Mouse (Mus musculus) brain, adult 10 weeks (tissue): ENCODE results near the gene Slc25a45. TPM values are rescaled to one million over a fixed set of nuclear protein-coding genes. Genes with fewer than 3 reads are reported as not detected.

Source experiments
- polyA plus RNA-seq: library from polyadenylated mRNA; stranded (reverse); fragments of 350-450 nt; fragmentation: Illumina TruSeq; extraction: RNeasy Lipid Tissue Mini Kit (QIAGEN cat#74804); gene quantifications from one replicate; pipeline ENCODE4 v1.2.3, GENCODE M21; 2015; ENCODE audit warnings: low read depth, low replicate concordance

The Slc25a45 gene
- 5.1 TPM for polyA plus RNA-seq

DNA sequence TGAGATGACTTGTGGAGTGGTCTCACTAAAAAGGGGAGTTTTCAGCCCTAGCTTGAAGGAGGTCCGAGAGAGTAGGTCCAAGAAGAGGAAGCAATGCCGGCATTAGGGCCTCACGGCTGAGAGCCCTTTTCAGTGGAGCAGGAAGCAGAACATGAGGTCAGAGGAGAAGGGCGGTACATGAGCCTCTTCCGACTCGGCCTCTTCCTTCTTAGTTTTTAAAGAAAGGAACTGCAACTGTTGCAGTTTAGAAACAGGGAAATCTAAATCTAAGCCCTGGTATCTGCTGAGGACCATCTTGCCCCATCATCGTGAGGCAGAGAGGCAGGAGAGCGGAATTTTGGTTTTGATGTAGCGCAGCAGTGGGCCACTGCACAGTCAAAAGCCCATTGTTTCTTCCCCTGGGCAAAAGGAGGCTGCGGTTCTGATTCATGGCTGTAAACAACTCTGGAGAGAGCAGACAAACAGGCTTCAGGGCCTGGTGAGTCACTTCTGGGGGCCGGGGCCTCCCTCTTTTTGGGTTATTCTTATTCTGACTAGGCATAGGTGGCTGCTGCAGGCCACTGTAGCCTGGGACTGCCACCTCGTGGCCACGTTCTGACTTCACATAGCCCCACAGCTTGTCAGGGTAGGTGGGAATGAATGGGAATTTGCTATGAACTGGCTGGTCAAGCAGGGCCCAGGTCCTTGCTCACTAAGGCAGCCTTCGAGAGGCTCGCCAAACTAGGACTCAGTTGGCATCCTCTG is at the start of gene Slc25a45:
Gene Slc25a45 (plus strand): TSS at position 191 of the 744 bp plus-strand sequence.

GRCm38 (mm10) chr19:5874969-5875480 is 2.6 kb upstream of the Slc25a45 start, which contains the start of gene Frmd8:
Gene Frmd8 (minus strand): TSS chr19:5875274.

DNA sequence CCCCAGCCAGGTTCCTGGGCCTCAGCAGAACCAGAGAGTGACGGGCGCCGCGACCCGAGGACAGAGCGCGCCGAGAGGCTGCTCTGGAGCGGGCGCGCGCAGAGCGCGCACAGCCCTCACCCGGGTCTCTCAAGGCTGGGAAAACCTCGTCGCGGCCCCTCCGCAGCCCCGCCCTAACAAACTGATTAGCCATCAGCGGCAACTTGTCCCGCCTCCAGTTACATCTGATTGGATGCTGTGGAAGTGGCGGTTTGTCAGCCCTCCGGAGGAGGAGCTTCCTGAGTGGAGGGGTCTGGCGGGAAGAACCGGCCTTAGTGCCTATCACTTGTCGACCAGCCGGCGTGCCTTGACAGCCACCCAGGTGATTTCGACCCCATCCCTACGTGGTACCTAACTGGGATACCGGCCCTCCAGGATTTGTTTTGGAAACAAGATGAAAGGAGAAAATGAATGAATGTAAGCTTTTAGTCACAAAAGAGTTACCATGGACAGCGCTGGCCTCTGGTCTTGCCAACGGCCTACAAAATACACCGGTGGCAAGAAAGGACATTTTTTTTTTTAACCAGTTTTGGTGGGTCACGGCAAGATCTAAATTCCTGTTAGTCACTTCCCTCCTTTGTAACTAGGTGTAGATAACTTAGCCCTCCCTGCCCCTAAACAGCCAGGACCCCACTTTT is 16.5 kb downstream of the Slc25a45 start, which contains the start of gene Tigd3:
Gene Tigd3 (minus strand): TSS at position 148 of the 677 bp plus-strand sequence.

GRCm38 (mm10) chr19:5913007-5913719 is 35.6 kb downstream of the Slc25a45 start, which contains the start of gene Dpf2:
Gene Dpf2 (minus strand): TSS chr19:5913010.

GRCm38 (mm10) chr19:5924713-5925093 is 47.1 kb downstream of the Slc25a45 start, which contains the start of gene Cdc42ep2:
Gene Cdc42ep2 (minus strand): TSS chr19:5924816.

Other genes starting within 250 kb of the Slc25a45 start
- gene Rela, start 240.3 kb upstream of the Slc25a45 start, polyA plus RNA-seq = 14.1 TPM
- gene Sipa1, start 214.1 kb upstream of the Slc25a45 start, polyA plus RNA-seq = 8.9 TPM
- gene Map3k11, start 189.1 kb upstream of the Slc25a45 start, polyA plus RNA-seq = 16.2 TPM
- 32.6 TPM for gene Pcnx3, start 188.9 kb upstream of the Slc25a45 start, polyA plus RNA-seq
- gene Kcnk7, start 173.4 kb upstream of the Slc25a45 start, polyA plus RNA-seq = 0.64 TPM
- gene Ehbp1l1, start 151.5 kb upstream of the Slc25a45 start, polyA plus RNA-seq = 11.2 TPM
- gene Fam89b, start 148.2 kb upstream of the Slc25a45 start, polyA plus RNA-seq = 30.2 TPM
- 27.2 TPM for gene Ltbp3, start 136.9 kb upstream of the Slc25a45 start, polyA plus RNA-seq
- gene Scyl1, start 106.4 kb upstream of the Slc25a45 start, polyA plus RNA-seq = 68.8 TPM
- 14.4 TPM for gene Frmd8, start 2.5 kb upstream of the Slc25a45 start, polyA plus RNA-seq
- 3.6 TPM for gene Tigd3, start 16.3 kb downstream of the Slc25a45 start, polyA plus RNA-seq
- 58.0 TPM for gene Dpf2, start 35.2 kb downstream of the Slc25a45 start, polyA plus RNA-seq
- gene Cdc42ep2, start 47.0 kb downstream of the Slc25a45 start, polyA plus RNA-seq = 9.0 TPM
- 7.5 TPM for gene Pola2, start 86.4 kb downstream of the Slc25a45 start, polyA plus RNA-seq
- gene Slc22a20, start 108.3 kb downstream of the Slc25a45 start, polyA plus RNA-seq = not detected
- 17.9 TPM for gene Capn1, start 138.1 kb downstream of the Slc25a45 start, polyA plus RNA-seq
- 33.6 TPM for gene Syvn1, start 168.8 kb downstream of the Slc25a45 start, polyA plus RNA-seq
- gene Mrpl49, start 180.0 kb downstream of the Slc25a45 start, polyA plus RNA-seq = 61.3 TPM
- 1,093 TPM for gene Fau, start 180.0 kb downstream of the Slc25a45 start, polyA plus RNA-seq
- gene Znhit2, start 183.4 kb downstream of the Slc25a45 start, polyA plus RNA-seq = 30.1 TPM
- 37.3 TPM for gene Tm7sf2, start 190.6 kb downstream of the Slc25a45 start, polyA plus RNA-seq
- 58.5 TPM for gene Vps51, start 199.4 kb downstream of the Slc25a45 start, polyA plus RNA-seq
- not detected for gene Tmem262, start 202.2 kb downstream of the Slc25a45 start, polyA plus RNA-seq
- gene Gm28374, start 204.4 kb downstream of the Slc25a45 start, polyA plus RNA-seq = not detected
- gene Zfpl1, start 207.1 kb downstream of the Slc25a45 start, polyA plus RNA-seq = 47.7 TPM
- gene Cdca5, start 207.2 kb downstream of the Slc25a45 start, polyA plus RNA-seq = 0.42 TPM
- gene AC131692.1, start 216.6 kb downstream of the Slc25a45 start, polyA plus RNA-seq = not detected
- gene Naaladl1, start 228.0 kb downstream of the Slc25a45 start, polyA plus RNA-seq = not detected
- gene Sac3d1, start 240.8 kb downstream of the Slc25a45 start, polyA plus RNA-seq = 16.8 TPM